Mouse (Mus musculus): ENCODE results near the gene Dnah11. TPM values are rescaled to one million over a fixed set of nuclear protein-coding genes. Genes with fewer than 3 reads are reported as not detected.

Gene Dnah11
- total RNA-seq, 2 experiments from 2014 or later, result 1.9 to 2.1 TPM

DNA sequence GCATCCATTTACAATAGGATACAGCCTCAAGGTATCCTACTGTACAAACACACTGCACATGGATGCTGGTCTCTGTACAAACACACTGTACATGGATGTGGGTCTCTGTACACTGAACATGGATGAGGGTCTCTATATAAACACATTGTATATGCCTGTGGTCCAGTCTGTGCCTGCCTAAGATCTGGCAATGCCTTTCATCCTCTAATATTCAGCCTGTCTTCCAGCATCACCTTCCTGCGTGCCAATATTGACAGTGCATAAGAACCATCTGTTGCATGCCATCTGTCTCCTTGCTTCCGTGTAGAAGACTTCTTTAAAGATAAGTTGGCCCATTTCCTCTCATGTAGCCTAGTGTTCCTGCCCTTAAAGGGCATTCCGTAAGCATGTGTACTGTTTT lies 100.6 kb downstream of the Dnah11 start:
- DNase-seq (ENCODE audit: extremely low spot score in 1 of 2, low spot score in 1 of 2), result no peak

DNA sequence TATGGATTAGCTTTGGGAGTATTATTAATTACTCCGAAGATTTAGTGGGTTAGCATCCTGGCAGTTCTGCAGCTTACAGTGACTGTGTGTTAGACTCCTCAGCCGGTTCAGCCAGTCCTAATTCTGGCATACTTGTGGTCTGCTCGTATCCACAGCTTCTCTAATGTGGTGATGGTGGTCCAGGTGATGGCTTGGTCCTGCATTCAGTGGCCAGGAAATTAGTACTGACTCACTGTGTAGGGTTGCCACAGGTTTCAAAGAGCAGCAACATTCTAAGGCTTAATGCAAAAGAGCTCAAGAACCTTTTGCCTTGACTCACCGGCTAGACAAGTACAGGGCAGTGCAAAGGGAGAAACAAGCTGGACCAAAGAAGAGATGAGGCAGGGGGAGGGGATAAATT lies 103.9 kb downstream of the Dnah11 start:
- DNase-seq (ENCODE audit: extremely low spot score in 1 of 2, low spot score in 1 of 2), result no peak

DNA sequence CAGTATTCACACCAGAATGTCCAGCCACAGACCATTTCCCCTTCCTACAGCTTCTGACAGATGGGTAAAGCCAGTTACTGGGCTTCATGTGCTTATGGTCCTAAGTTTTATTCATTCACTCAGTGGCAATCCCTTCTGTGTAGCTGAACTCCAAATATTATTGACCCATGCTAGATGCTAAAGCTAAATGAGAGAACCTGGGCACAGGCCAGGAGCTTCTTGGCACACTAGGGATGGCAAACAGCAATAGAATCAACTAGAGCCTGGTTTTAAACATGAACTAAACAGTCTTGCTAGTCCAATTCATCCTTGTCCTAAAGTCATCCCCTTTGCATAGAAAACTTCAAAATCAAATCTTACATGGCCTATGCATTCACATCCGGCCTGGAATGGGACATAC lies 113.6 kb downstream of the Dnah11 start:
- no peak for DNase-seq (ENCODE audit: extremely low spot score in 1 of 2, low spot score in 1 of 2)

DNA sequence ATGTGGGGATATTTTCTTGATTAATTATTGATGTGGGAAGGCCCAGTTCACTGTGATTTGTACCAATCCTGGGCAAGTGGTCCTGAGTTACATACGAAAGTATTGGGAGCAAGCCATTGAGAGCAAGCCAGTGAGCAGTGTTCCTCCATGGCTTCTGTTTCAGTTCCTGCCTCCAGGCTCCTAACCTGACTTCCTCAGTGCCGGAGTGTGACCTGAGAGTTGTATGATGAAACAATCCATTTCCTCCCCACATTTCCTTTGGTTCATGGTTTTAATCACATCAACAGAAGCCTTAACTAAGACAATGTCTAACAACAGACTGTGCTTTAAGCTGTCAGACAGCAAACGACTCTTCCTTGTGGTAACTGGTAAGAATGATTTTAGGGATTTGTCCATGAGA lies 114.0 kb downstream of the Dnah11 start:
- DNase-seq (ENCODE audit: extremely low spot score in 1 of 2, low spot score in 1 of 2), result no peak

DNA sequence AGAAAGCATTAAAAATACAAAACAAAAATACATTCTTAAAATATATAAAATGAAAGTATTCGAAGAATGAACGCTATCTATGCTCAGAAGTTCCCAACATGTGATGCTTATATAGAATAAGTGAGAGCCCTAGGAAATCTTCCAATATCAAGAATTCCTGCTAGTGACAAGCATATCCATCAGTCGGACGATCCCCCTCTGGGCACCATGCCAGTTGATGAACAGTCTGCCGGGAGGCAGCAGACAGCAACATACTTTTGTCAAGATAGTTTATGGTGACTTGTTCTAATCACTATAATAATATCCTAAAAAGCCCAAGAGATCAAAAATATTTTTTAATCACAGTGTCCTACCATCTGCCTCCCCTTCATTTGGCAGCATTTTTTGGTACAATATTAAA lies 114.7 kb downstream of the Dnah11 start:
- peak in 1 of 2 experiments; percentile 22 for DNase-seq (ENCODE audit: extremely low spot score in 1 of 2, low spot score in 1 of 2)

DNA sequence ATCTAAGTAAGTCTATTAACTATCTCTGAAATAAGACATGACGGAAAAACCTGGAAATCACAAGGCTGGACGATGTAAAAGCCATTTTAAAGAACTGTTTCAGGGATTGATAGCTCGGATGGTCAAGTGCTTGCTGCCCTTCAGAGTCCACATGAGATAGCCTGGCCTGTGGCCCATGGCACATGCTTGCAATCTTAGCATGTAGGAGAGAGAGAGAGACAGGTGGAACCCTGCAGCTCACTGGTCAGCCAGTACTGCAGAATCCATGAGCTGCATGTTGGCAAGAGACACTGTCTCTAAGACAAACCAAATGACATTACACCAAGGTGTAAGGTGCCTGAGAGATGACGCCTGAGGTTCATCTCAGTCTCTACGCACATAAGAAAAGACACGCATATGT lies 118.4 kb downstream of the Dnah11 start:
- DNase-seq (ENCODE audit: extremely low spot score in 1 of 2, low spot score in 1 of 2), result no peak

DNA sequence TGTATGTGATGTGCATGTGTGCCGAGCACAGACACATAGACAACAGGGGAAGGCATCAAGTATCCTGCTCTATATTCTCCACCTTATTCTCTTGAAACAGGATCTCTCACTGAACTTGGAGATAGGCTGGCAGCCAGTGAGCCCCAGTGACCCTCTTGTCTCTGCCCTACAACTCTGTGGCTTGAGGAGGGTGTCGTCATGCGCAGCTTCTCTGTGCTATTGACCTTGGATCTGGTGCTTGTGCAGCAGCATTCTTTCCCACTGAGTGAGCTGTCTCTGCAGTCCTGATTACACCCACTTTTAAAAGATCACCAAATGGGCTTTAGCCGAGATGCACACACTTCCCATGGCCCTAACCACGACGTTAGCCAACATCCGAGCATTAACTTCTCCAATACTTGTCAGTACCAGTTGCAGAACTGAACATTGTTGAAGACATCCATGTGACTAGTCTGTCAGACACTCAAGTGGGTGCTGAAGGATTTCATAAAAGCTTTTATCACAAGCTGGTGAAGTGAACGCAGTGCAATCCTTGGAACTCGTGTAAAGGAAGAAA lies 120.3 kb downstream of the Dnah11 start:
- no peak for DNase-seq (ENCODE audit: extremely low spot score in 1 of 2, low spot score in 1 of 2)

DNA sequence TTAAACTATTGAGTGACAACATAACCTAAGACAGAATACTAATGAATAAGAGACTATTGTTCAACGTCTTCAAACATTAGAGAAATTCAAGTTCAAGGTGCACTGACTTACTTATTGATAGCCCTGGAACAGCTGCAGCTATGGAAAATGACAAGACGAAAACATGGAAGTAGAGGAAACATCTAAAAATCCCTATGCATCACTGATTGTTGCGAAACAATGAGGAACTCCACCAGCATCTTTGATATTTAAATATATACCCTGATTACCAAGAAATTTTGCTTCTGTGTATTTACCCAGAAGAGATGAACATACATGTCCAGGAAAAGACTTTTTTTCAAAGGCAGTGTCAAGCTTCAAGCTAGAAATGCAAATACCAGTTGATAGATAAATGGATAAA lies 122.0 kb downstream of the Dnah11 start:
- no peak for DNase-seq (ENCODE audit: extremely low spot score in 1 of 2, low spot score in 1 of 2)

DNA sequence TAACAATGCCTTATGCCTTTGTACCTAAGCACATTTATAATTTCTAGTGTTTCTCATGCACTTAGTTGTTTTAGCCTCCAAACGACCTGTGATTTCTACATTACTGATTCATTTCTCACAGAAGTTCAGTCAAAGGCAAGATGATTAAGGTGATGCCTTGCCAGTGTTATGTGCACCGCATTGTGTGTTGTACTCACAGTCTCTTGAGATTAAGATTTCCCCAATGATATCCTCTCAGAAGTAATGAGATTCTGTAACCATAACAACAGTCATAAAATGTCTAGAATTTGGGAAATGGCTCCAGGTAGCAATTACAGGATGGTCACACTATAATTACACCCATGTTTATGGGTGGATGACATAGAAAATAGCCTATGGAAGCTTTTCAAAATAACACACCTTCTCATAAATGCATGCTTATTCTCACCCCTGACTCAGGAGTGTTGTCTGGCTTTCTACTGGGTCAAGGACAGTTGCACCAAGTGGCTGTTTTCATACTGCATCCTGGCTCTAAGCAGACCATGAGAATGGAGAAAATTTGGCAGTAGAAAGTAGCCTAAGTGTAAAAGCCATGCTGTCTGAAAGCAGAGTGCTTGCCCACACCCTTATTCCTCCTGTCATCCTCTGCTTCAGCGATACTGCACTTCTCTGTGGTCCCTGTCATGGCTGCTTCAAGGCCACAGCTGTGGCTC lies 126.5 kb downstream of the Dnah11 start:
- no peak for DNase-seq (ENCODE audit: extremely low spot score in 1 of 2, low spot score in 1 of 2)

DNA sequence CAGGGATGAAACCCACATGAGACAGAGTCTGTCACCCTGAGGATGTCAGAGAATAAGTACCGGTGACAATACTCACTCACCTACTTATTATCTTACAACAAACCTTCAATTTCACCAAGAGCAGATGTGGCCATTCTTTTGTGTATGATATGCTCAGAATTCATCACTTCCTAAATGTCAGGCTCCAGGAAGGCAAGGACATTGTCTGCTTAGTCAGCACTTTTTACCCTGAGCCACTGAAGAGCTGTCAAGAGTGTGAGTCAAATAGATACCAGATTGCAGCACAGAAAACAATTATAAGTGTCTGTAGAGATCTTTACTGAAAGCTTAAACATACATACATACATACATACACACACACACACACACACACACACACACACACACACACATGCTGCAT lies 127.2 kb downstream of the Dnah11 start:
- DNase-seq (ENCODE audit: extremely low spot score in 1 of 2, low spot score in 1 of 2), result no peak

DNA sequence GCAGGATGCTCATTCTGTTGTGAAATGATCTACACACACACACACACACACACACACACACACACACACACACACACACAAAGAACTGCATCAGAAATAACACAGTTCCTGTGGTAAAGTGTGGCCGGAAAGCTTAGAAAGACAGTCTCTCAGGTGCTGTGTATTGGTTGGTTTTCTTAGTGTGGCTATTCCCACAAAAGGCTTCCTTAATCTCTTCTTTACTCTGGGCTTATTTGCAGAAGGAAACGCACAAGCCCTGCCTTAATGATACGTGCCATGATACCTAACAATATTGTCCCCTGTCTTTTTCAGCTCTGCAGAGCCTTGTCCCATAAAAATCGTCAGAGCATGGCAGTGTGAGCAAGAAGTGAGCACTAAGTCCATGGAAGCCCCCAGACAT lies 130.1 kb downstream of the Dnah11 start:
- DNase-seq (ENCODE audit: extremely low spot score in 1 of 2, low spot score in 1 of 2), result no peak

DNA sequence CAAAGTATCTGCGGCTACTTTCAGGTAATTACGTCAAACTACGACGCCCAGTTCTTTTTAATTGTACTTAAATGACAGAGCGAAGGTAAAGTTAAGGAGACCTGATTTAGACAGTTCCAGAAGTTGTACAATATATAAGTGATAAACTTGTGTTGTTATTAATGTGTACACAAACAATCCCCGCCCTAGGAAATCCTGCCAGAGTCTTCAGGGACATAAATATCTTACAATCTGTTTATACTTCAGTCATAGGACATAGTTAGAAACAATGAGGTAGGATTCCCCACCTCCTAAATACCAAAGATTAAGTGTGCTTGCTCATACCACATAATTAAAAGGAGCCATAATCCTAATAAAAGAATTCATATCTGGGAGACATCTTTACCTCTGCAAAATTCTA lies 136.5 kb downstream of the Dnah11 start:
- DNase-seq (ENCODE audit: extremely low spot score in 1 of 2, low spot score in 1 of 2), result no peak

DNA sequence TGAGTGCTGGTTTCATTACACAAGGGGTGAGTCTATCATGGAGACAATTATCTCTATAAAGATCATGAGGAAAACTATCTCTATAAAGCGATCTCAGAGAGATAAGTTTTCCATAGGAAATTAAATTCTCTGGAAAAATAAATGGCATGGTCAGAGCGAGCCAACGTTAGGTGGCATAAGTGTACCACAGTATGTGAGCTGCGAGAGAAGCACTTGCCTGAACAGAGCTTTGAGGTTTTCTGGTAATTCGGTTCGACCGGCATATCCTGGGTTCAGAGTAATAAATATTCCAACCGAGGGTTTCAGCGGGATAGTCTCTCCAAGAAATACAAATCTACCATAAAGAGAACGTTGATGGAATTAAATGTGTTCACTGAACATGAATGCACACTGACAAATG lies 142.0 kb downstream of the Dnah11 start:
- peak in 1 of 2 experiments; percentile 14 for DNase-seq (ENCODE audit: extremely low spot score in 1 of 2, low spot score in 1 of 2)

DNA sequence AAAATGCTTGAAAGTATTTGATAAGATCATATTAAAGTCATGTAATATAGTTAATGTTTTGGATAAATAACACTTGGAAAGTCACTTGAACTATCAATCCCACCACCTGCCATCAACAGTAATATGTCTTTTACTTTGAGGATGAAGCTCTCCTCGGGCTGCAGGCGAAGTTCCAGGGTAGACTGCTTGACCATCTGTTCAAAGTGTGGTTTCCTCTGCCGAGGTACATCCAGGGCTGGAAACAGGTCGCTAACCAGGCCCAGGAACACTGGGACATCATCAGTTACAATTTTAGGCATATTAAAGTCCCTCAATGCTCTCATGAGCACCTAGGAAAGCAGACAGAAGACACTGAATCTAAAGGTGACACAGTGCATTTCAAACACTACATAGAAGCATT lies 153.5 kb downstream of the Dnah11 start:
- no peak for DNase-seq (ENCODE audit: extremely low spot score in 1 of 2, low spot score in 1 of 2)

DNA sequence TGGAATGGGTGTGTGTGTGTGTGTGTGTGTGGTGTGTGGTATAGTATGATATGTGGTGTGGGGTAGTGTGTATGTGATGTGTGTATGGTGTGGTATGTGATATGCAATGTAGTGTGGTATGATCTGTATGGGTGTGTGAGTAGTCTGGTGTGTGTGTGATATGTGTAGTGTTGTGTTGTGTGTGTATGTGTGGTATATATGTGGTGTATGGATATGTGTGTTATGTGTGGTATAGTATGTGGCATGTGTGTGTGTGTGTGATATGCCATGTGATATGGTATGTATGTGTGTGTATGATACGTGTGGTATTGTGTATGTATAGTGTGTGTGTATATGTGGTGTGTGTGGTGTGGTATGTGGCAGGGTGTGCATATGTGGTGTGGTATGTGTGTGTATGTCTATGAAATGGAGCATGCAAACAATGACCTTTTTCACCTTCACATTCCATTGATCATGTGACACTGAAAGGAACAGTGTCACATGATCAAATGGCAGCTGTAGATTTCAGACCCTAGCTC lies 155.7 kb downstream of the Dnah11 start:
- no peak for DNase-seq (ENCODE audit: extremely low spot score in 1 of 2, low spot score in 1 of 2)

DNA sequence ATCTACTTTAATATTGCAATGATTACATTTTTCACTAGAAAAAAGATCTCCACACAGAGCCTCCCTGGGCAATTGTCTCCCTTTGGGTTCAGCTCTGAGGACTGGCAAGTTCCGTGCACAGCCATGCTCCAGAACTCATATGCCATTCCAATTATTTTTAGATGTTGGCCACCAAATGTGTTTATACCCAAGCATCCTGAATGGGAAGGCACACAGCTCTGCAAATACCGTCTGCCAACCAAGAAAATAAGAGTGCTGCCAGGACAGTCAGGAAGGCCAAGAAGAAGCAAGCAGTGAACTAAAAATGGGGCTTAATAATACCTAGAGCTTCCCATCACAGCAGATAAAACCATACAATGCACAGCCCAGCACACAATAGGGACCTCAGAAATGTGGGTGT lies 156.6 kb downstream of the Dnah11 start:
- DNase-seq (ENCODE audit: extremely low spot score in 1 of 2, low spot score in 1 of 2), result no peak

DNA sequence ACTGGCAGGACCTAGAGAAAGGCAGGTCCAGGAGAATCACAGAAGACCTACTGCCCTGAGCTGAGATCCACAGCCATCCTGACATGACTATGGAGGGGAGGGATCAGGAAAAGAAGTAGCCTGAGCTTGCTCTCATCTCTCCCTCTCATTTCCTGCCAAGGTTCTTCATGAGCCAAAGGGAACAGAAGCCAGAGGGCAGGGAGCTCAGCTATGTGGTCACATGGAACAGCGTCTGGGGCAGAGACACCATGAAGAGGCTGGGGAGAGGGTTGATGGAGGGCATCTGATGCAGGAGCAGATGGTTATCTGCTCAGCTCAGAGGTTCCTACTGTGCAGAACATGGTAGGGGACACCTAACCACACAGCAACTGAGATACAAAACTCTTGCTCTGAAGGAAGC lies 163.9 kb downstream of the Dnah11 start:
- no peak for DNase-seq (ENCODE audit: extremely low spot score in 1 of 2, low spot score in 1 of 2)

DNA sequence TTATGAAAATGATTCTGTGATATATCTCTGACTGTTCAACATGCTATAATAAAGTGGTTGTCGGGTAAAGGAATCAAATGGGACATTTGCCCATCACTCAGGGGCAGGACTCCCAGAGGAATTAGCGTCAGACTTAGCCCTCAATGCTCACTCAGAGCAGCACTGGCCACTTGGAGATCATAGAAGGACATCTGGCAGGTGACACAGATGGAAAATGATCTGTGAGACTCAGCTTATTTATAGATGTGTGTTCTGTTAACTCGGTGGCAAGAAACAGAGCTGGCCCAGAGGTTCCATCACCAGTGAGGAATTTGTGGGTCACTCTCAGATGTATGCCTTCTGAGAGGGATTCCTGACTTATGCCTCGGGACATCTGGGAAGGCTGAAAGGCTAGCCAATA lies 173.1 kb downstream of the Dnah11 start:
- DNase-seq (ENCODE audit: extremely low spot score in 1 of 2, low spot score in 1 of 2), result no peak

DNA sequence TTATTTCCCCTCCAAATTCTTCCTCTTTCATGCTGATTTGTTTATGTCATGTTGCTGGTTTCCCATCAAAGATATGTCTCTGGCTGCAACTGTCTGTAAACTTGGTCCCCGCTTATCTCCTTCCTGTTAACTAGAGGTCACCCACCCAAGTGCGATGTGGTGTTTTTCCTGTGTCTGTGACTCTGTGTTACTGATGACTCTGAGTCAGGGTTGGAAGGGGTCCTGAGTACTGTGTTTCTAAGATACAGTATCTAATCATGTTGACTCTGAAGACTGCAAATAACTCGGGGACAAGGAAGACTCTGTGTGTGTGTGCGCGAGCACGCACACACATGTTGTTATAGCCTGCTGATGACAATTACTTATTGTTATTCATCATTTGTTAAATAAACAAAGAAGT lies 179.9 kb downstream of the Dnah11 start:
- DNase-seq (ENCODE audit: extremely low spot score in 1 of 2, low spot score in 1 of 2), result no peak

DNA sequence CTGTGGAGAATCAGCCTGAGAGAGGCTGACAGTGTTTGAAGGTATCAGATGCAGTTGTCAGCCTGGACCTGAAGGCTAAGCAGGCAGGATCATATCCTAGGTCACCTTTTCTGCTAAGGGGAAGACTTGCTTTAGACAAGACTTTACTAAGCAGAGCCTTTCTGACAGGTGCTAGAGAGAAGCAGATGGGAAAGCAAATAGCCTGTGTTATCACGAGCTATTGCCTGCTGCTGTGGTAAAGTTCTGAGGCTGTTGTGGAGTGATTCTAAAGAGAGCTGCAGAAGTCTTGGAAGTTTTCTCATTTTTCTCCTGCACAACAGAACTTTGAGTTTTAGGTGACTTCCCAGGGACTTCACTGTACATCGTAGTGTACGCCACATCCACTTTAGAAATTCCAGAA lies 185.0 kb downstream of the Dnah11 start:
- DNase-seq (ENCODE audit: extremely low spot score in 1 of 2, low spot score in 1 of 2), result no peak

DNA sequence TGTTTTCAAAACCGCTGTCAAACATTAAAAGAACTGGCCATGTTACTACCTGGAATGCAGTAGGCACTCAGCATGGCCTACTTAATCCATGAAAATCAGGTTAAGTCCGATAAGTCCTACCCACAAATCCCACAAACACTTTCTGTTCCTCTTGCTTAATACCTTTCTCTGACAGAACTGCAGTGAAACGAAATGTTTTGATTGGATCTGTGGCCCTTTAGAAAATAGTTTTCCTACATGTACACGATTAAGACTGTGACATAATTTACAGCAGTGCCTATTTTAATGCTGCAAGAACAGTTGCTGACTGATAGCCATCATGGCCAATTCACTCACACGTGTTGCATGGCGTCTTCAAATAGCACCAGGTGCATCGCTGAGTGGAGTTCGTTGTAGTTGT lies 186.9 kb downstream of the Dnah11 start:
- no peak for DNase-seq (ENCODE audit: extremely low spot score in 1 of 2, low spot score in 1 of 2)

DNA sequence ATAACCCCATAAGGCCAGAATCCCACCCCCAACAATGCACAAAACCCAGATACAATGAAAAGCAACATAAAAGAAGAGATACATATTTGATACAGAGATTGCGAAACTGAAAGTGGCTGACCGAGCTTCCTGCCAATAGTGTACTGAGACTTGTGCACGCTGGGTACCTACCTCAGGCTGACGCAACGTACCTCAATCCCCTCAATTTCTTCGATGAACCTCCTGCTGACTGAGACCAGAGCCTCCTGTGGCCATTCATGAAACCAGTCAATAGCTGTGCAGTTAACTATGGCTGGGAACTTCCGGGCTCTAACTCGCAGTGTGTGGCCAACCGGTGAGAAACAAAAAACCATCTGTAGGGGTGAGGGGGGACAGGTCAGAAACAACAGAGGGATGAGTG lies 203.9 kb downstream of the Dnah11 start:
- no peak for DNase-seq (ENCODE audit: extremely low spot score in 1 of 2, low spot score in 1 of 2)

Measured in layer of hippocampus, postnatal 25 days (tissue).